Mouse (Mus musculus) v-Abl transformed pro-B cells (cell line): ENCODE measurements around the gene Tmem266.

Source experiments
- in situ Hi-C, 2 experiments: fragments of 400-800 bp; cut with MboI; formaldehyde crosslinking; loops; one replicate each; pipeline ENCODE4 v1.15.1; 2025; ENCODE audit not compliant: unreplicated experiment in 2 of 2

Gene Tmem266

DNA sequence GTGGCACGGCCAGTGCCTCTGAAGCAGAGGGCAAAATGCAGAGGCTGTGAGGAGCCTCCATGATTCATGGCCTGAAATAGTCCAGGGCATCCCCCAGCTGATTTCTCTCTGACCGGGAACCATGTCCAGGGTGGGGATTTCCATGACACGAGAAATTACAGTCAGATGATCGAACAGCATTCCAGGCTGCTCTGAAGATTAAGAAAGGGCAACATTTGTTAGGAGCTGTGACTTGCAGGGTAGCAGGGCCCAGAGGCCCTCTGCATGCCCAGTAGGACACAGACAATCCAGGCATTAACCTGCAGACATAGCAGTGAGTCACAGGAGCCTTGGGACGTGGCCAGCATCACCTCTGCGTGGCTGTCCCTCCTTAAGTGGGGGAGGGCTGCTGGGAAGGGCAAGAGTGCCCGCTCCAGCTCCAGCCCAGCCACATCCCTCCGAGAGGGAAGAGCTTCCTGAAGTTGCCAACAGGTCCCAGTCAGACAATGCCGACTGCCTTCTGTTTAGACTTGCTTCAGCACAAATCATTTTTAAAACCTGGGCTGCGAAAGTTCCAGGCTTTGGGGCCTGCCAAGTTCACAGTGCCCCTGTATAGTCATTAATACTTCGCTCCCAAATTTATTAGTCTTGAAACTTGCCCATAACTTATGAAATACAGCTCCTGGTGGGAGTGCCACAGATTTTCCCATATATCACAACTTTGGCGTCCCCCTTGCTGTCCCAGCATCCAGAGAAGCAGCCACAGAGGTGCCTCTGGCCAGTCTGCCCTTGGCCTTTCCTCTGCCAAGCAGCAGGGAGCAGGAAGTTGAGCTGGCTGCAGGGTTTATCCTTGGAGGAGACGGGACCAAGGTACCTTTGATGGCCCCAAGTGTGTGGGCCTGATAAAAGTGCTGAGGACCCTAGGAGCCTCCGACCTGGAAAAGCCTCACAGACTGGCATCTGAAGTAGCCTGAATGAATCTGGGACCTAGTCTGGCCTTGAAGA, 105.9 kb downstream of the Tmem266 start:
- in situ Hi-C loops, result loop anchor here (5.0 to 25.0 kb wide), 4 partner anchors 490 to 1430 kb away; partner anchors contain the start of genes Cspg4 (in 1 of the 2) and Odf3l1 (in 1 of the 2)

DNA sequence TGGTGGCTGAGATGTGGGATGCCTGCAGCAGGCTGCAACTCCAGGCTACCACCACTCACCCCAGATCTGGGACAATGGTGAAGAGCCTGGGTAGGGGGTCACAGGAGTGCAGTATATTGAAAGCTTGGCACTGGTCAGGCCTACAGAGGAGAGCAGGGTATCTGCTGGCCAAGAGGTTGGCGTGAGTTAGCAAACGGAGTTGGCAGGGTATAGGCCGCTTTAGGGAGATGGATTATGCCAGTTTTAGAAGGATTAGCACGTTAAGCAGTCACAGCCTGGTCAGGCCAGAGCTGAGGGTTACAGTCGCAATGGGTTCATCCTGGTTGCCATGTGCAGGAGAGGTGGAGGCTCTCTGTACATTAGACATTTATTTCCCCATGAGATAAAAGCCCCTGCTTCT, 107.2 kb downstream of the Tmem266 start:
- in situ Hi-C loops, result loop anchor here (5.0 to 25.0 kb wide), 4 partner anchors 488 to 1428 kb away; partner anchors contain the start of genes Cspg4 (in 1 of the 2) and Odf3l1 (in 1 of the 2)

DNA sequence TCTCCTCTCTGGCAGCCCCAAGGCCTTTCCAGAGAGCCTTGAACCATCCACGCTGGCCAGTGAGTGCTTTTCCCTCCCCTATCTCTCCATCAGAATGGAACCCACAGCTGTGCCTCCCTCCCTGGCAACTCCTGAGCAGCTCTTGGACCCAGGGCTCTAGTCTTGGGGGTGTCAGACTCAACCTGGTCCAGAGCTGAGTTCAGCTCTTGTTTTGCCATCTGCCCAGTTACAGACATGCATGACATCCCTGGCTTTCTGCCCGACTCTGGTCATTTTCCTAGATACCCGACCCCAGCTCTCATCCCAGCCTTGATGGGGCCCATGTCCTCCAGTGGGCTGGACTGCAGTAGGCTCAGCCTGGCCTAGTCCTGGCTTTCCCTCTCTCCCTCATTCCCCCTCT, 111.7 kb downstream of the Tmem266 start:
- in situ Hi-C loops, result loop anchor here (10.0 to 25.0 kb wide), 3 partner anchors 1116 to 1424 kb away; partner anchors contain the start of genes Cspg4 (in 1 of the 2) and Odf3l1 (in 1 of the 2)

DNA sequence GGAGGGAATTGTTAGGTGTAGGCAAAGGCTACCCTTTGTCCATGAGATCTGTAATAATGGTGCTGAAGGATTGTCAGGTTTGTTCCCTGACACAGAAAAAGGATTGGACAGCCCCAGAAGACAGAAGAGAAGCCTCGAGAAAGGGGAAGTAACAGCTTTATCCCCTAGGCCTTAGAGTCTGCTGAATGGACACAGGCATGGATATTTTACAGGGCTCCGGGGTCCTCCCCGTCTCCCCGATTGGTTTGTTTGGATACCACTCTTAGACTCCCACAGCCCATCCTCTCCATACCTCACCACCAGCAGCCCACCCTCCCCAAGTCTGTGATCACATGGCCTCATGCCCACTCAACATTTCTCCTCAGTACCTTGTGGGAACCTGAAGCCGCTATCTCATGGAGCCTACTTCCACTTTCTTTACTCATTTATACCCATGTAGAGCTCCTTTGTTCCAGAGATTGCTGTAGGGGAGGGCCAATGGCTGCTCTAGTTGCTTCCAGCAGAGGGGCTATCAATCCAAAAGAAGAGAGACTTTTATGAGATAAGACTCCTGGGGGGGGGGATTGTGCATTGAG, 112.6 kb downstream of the Tmem266 start:
- in situ Hi-C loops, result loop anchor here (10.0 to 25.0 kb wide), 3 partner anchors 1116 to 1423 kb away; partner anchors contain the start of genes Cspg4 (in 1 of the 2) and Odf3l1 (in 1 of the 2)

DNA sequence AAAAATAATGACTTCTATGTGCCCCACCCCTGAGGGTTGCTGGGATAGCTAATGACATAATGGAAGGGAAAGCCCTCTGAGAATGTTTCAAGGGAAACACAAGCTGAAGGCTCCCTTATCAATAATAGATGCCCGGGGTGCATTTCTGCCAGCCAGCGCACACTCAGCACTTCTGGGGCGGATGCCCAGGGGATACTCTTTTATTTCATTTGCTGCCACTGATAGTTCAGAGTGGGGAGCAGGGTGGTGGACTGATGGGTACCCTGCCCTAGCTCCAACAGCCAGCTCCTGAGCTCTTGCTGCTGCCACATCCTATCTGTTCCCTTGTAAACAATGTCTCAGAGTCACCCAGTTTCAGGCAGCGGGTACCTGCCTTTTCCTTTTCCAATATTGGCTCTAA, 120.8 kb downstream of the Tmem266 start:
- in situ Hi-C loops, result loop anchor here (25.0 kb wide), 2 partner anchors 1390 to 1415 kb away; partner anchors contain the start of genes Cspg4 (in 1 of the 2) and Odf3l1 (in 1 of the 2)

DNA sequence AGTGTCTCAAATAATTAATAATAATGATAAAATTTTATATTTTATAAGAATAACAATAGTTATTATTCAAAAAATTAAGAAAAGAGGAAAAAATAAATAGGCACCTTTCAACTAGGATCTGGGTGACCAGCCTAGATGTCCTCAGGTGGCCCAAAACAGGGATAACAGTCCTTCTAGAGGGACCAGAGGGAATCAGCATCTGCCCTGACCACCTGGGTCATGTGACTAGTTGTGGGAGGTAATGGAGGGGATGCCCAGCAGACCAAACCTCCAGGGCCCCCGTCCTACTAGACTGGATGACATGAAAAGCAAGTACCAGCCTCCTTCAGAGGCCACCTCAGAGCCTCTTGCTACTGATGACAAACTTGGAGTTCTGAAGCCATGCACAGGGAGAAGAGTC, 122.4 kb downstream of the Tmem266 start:
- in situ Hi-C loops, result loop anchor here (25.0 kb wide), 2 partner anchors 1388 to 1413 kb away; partner anchors contain the start of genes Cspg4 (in 1 of the 2) and Odf3l1 (in 1 of the 2)

GRCm38 (mm10) chr9:55450035-55450434, 123.3 kb downstream of the Tmem266 start:
- in situ Hi-C loops, result no loop called here

- in situ Hi-C loops, result no loop called here
Measured at GRCm38 (mm10) chr9:55451426-55451825, 124.7 kb downstream of the Tmem266 start.

DNA sequence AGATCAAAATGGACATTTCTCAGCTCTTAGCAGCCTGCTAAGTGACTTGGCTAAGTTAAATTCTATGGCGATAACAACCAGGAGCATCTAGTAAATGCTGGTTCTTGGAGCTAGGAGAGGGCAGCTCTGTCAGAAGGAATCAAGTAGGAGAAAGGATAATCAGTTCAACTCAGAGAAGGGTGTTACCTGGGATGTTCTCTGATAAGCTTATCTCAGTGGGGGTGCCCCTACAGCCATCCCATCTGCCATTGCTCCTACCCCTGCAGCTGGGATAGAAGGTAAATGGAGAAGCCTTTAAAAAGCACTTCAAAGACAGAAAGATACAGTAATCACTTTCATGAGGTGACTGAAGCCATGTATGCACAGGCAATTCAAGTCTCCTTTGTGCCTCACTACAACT, 126.2 kb downstream of the Tmem266 start:
- in situ Hi-C loops, result no loop called here

DNA sequence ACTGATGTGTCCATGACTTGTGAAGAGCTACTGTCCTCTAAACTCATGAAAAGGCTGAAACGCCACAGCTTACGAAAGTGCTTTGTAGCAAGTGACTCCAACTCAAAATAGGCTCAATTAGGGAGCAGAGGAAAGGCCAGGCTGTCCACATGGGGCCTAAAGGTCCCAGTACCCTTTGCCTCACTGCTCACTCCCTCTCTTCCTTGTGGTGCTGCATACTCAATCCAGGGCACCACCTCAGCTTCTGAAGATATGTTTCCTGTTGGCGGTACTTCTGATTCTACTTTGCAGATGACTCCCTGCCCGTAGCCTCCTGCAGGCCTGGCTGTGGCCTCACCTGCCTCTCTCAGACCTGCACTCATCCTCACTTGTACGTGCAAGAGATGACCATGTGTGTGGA, 126.7 kb downstream of the Tmem266 start:
- in situ Hi-C loops, result no loop called here

DNA sequence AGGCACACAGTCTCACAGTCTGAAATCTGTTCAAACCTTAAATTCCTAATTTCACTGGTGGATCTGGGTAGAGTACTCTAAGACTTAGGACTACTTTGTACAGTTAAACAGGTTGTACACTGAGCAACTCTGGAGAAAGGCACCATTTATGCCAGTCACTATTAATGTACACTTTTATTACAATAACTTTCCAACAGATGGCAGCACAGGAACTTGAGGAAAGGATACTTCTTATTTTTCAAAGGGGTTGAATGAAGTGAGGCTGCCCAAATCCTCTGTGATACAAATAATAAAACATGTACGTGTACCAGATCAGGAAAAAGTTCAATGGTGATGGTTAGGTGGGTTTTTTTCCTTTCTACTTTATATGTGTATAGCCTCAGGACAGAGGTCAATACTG, 141.7 kb downstream of the Tmem266 start:
- in situ Hi-C loops, result no loop called here

DNA sequence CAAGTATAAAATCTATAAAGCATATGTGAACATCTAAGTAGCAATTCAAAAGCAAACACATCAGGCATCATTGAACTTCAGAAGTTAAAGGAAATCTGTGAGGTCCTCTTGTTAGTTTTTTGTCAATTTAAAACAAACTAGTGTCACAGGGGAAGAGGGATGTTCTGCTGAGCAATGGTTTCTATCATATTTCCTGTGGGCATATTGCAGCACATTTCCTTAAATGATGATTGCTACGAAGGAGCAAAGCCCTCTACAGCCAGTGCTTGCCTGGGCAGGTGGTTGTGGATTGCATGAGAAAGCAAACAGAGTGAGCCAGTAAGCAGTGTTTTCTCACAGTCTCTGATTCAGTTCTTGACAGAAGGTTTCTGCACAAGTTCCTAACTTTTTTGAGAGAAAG, 149.4 kb downstream of the Tmem266 start:
- in situ Hi-C loops, result no loop called here

DNA sequence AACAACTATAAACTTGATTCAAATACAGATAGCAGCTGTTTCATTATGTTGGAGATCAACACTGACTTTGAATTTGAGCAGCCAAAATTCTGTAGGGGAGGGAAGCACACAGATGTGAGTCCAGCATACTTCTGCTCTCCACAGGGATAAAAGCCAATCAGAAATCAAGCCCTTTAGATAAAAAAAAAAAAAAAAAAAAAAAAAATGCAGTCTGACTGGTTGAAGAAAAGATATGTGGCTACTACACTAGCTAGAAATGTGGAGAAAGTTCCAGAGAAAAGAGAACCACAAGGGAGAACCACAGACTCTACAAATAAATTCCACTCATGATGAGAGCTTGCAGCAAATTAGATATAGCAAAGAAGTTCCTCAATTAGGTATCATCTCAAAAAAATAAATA, 152.0 kb downstream of the Tmem266 start:
- in situ Hi-C loops, result no loop called here

DNA sequence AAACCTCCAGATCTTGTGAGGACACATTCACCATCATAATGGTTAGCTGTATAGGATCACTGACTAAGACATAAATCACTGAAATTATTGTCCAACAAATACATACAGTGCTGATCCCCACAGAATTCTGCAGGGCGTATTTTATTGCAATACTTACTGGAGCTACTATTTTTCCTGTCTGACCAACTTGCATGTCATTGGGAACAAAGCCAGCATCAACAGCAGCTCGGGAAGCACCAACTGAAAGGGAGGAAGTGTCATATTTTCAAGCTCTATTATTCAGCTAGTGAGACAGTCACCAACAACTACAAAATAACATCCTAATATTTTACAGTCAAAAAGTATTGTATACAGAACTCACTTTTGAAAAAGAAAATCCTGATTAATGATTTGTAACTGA, 155.4 kb downstream of the Tmem266 start:
- in situ Hi-C loops, result no loop called here
